Mouse (Mus musculus) liver, embryonic 14.5 days (tissue): ENCODE data around the gene Armh3. TPM values are rescaled to one million over a fixed set of nuclear protein-coding genes. Genes with fewer than 3 reads are reported as not detected.
A peak's percentile ranks its signal among the peaks of the same experiment; 100 is the strongest.

Source experiments
- ATAC-seq: fragments of 200-750 bp; cut with Nextera tagmentation; 2 replicates; pipeline ENCODE4 v1.8.0; 2017; ENCODE audit warnings: moderate number of reproducible peaks, mild to moderate bottlenecking, moderate library complexity; ENCODE audit not compliant: insufficient read depth
- DNase-seq, 3 experiments: peaks; one replicate each; pipeline ENCODE4 v3.0.0-alpha.2; 2012 to 2013; ENCODE audit warnings: low read depth in 3 of 3, low spot score in 3 of 3
- H3K27ac ChIP-seq: fragments of 300-500 bp; sonication (generic); 2 replicates; pipeline ENCODE4 v1.5.1; 2014; ENCODE audit warnings: moderate library complexity, mild to moderate bottlenecking, control low read depth, inconsistent platforms
- H3K27me3 ChIP-seq: fragments of 300-500 bp; sonication (generic); 2 replicates; pipeline ENCODE4 v1.6.1; 2014; ENCODE audit warnings: mild to moderate bottlenecking, low read length, moderate library complexity; ENCODE audit not compliant: control insufficient read depth, insufficient read depth
- H3K36me3 ChIP-seq: fragments of 300-500 bp; sonication (generic); replicated peaks from 2 replicates; pipeline ENCODE4 v1.6.1; 2014; ENCODE audit warnings: low read depth; ENCODE audit not compliant: control insufficient read depth, insufficient read depth
- H3K4me1 ChIP-seq, 2 experiments: fragments of 200-500 bp in 1 of 2; fragments of 300-500 bp in 1 of 2; sonication (generic) in 1 of 2; replicated peaks; 2 replicates each; pipeline ENCODE4 v1.6.1; 2012 to 2014; ENCODE audit warnings: antibody characterized with exemption in 1 of 2, inconsistent platforms in 1 of 2, low read length in 1 of 2; ENCODE audit not compliant: control insufficient read depth in 2 of 2, insufficient read depth in 2 of 2
- H3K4me2 ChIP-seq: fragments of 300-500 bp; sonication (generic); 2 replicates; pipeline ENCODE4 v1.6.1; 2014; ENCODE audit warnings: low read depth, mild to moderate bottlenecking, control low read depth, moderate library complexity
- H3K4me3 ChIP-seq, 2 experiments: fragments of 200-500 bp in 1 of 2; fragments of 300-500 bp in 1 of 2; sonication (generic) in 1 of 2; 2 replicates each; pipeline ENCODE4 v1.5.1; 2012 to 2014; ENCODE audit warnings: low read depth in 2 of 2, low read length in 2 of 2, mild to moderate bottlenecking in 2 of 2, control low read depth in 1 of 2, inconsistent platforms in 1 of 2, moderate library complexity in 1 of 2; ENCODE audit not compliant: insufficient read depth in 1 of 2
- H3K9ac ChIP-seq: fragments of 300-500 bp; sonication (generic); replicated peaks from 2 replicates; pipeline ENCODE4 v1.6.1; 2014; ENCODE audit warnings: mild to moderate bottlenecking, control low read depth, moderate library complexity
- H3K9me3 ChIP-seq: fragments of 300-500 bp; sonication (generic); 2 replicates; pipeline ENCODE4 v1.6.1; 2016; ENCODE audit warnings: low read length, mixed read lengths; ENCODE audit not compliant: control insufficient read depth
- CTCF ChIP-seq: IDR thresholded peaks from 2 replicates; pipeline ENCODE4 v1.5.1; 2016; ENCODE audit warnings: antibody characterized with exemption, low read depth, control low read depth
- EP300 ChIP-seq: IDR thresholded peaks from 2 replicates; pipeline ENCODE4 v1.6.1; 2016; ENCODE audit warnings: antibody characterized with exemption, low read depth
- WGBS: fragments of 180-500 bp; shearing (Covaris S2); extraction: QIAGEN DNeasy Blood & Tissue Kit; methylation state at CpG from one replicate; pipeline ENCODE4 v1.1.7; 2014; ENCODE audit not compliant: insufficient replicate concordance; 5-methylcytosine and 5-hydroxymethylcytosine counted together
- polyA plus RNA-seq, 2 experiments: library from polyadenylated mRNA; depleted of rRNA in 1 of 2; stranded (reverse) in 1 of 2; unstranded in 1 of 2; fragments of >200 nt; fragmentation: Nextera tagmentation in 1 of 2; extraction: Ambion mirVana in 1 of 2; gene quantifications; 2 replicates each; pipeline versions ENCODE4 v1.2.1 to v1.2.3; 2012 to 2014

The Armh3 gene
- 2.0 and 2.2 TPM in 2 replicates for polyA plus RNA-seq (2012; rRNA removed)
- 2.6 and 2.8 TPM in 2 replicates for polyA plus RNA-seq (2014; fragmentation: Nextera tagmentation; extraction: Ambion mirVana)

DNA sequence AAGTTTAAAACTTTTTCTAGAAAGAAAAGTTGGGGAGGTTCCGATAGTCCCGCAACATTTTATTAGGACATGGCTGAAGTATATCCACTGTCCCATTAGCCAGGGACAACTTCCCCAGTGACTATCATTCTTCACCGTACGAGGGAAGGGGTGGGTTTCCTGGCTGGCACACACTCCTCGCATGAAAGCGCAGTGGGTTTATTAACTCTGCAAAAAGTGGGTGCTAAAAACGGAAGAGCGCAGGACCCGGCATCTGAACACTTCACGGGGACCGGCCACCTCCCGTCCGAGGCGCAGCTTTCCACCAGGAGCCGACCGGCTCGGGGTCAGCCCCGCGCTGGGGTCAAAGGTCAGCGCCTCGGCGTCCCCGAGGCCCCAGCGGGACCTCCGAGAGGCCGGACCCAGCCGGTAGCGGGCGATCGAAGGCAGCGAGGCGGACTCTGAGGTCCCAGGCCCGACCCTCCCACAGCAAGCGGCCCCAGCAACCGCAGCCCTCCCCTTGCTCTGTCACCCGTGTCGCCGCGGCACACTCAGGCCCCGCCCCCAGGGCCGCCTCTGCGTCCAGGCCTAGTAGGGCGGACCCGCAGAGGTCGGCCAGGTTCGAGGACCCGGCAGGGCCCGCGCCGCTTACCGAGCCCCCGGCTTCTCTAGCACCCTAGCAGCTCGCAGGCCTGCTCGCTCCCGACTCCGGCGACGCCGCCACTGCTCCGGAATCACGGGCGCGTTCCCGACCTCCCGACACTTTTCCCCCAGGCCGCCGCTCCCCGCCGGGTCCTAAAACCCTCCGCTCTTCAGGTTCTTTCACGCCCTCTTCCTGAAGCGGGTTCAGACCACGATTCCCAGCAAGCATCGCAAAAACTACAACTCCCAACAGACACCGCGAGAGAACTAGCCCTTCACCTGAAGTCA, at the start of gene Armh3:
Gene Armh3 (minus strand): TSS at position 704 of the 909 bp plus-strand sequence.
- 1% methylated on average over 74 of the region's 76 CpGs for WGBS
- Histone ChIP-seq H3K4me3 (peak within 1 kb of the TSS; percentile 56 to 70), H3K4me1 (peaks cover 4 to 12% of the 10 kb centered on the region in 2 experiments; a peak in 3 of 4 replicates), H3K9me3 (no peaks in the 10 kb centered on the region; the same call in 1 of the 2 replicates), H3K27ac (peak within 1 kb of the TSS; percentile 17; the same call in 1 of the 2 replicates), H3K4me2 (peak within 1 kb of the TSS; percentile 78), H3K27me3 (no peaks in the 10 kb centered on the region), H3K9ac (peak within 1 kb of the TSS; percentile 37), H3K36me3 (no peaks in the 10 kb centered on the region)
- TF ChIP-seq EP300 = no peak
- no peak for TF ChIP-seq CTCF
- ATAC-seq (peak; percentile 97), DNase-seq (peak; percentile 81 to 87 (median 85))

DNA sequence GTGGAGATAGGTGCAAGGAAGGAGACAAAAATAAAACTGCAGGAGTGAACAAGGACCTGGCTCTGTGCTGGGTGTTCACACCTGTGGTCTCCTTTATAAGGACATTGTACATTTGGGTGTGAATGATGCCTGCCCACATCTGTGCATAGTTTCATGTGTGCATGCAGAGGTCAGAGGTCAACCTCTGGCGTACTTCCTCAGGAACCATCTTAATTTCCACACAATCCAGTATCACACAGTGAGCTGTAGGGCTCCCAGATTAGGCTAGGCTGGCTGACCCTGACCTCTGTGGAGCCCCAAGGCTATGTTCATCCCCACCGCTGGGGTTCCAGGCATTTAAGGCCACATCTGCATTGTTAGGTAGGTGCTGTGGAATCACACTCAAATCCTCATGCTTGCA, 49.1 kb upstream of the Armh3 start:
- H3K27ac ChIP-seq = no peak overlapping the region
- H3K27me3 ChIP-seq = peaks cover 7% of the 10 kb centered on the region; the same call in 1 of the 2 replicates
- no peak overlapping the region for H3K9ac ChIP-seq

DNA sequence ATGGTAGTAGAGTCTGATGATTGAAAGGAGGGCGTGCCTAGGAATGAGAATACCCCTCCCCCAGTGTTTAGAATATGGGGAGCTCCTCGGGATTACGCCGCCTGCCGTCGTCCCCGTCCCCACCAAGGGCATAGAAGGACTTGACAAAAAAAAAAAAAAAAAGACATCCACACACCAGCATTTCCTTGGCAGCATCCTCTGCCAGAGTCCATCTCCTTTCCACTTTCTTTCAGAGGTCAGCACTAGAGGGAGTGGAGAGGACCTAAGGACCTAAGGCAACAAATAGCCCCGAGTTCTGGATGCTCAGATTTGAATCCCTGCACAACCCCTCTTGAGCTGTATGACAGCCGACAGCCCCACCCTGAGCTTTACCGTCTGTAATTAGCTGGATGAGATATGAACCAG, 48.3 kb upstream of the Armh3 start:
- Histone ChIP-seq H3K27ac (no peak overlapping the region), H3K4me3 (no peak overlapping the region), H3K27me3 (peaks cover 7% of the 10 kb centered on the region; the same call in 1 of the 2 replicates), H3K36me3 (no peaks in the 10 kb centered on the region), H3K9ac (no peak overlapping the region), H3K9me3 (no peaks in the 10 kb centered on the region), H3K4me2 (no peak overlapping the region), H3K4me1 (peaks cover 19 to 39% of the 10 kb centered on the region in 2 experiments)
- WGBS = 2% methylated on average over 10 of the region's 10 CpGs
- DNase-seq = no peak
- TF ChIP-seq CTCF (no peak), EP300 (no peak)
- ATAC-seq = no peak

More for the DNA sequence above, 49.1 kb upstream of the Armh3 start:
- no peak for TF ChIP-seq CTCF
- no peak for TF ChIP-seq EP300
- no peaks in the 10 kb centered on the region for H3K9me3 ChIP-seq
- peaks cover 15 to 34% of the 10 kb centered on the region in 2 experiments for H3K4me1 ChIP-seq
- H3K4me2 ChIP-seq = no peak overlapping the region
- no peak overlapping the region for H3K4me3 ChIP-seq
- H3K36me3 ChIP-seq = no peaks in the 10 kb centered on the region
- ATAC-seq (no peak), DNase-seq (no peak)
- 81% methylated on average over 2 of the region's 2 CpGs for WGBS

DNA sequence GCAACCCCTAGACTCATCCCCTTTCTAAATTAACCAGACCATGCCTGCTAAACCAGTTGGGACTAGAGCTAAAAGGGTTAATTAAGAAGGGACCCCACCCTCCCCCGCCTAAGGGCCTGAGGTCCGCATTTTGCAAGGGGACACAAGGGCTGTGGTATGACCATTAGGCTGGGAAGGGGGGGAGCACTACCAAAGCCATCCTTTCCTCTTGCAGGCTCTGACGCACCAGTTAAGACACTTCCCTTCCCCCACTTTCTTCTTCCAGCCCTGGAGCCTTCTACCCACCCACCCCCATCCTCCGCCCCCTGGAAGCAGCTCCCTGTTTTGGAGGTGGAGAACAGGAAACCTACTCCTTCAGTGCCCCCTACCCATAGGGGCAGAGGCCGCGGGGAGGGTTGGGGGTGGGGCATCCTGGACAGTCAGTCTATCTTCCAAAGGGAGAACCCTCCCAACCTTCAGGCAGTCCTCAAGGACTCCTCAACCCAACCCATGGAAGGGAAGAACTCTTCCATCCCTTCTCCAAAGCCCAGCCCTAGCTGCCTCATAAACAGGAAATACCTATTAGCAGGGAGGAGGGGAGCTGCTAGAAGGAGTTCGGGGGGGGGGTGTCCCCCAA, 47.5 kb upstream of the Armh3 start:
- Histone ChIP-seq H3K4me1 (peaks cover 27 to 47% of the 10 kb centered on the region in 2 experiments), H3K9me3 (no peaks in the 10 kb centered on the region), H3K27me3 (peaks cover 7% of the 10 kb centered on the region; the same call in 1 of the 2 replicates), H3K4me2 (peak overlapping the region; percentile 95), H3K36me3 (no peaks in the 10 kb centered on the region), H3K4me3 (peak overlapping the region; percentile 70 to 79), H3K27ac (no peak overlapping the region; the same call in 1 of the 2 replicates), H3K9ac (peak overlapping the region; percentile 73)
- peak; percentile 8; the same call in 1 of the 2 replicates for ATAC-seq
- 2% methylated on average over 7 of the region's 7 CpGs for WGBS
- TF ChIP-seq CTCF (no peak), EP300 (no peak)
- no peak for DNase-seq
